In the genomic region with DNA sequence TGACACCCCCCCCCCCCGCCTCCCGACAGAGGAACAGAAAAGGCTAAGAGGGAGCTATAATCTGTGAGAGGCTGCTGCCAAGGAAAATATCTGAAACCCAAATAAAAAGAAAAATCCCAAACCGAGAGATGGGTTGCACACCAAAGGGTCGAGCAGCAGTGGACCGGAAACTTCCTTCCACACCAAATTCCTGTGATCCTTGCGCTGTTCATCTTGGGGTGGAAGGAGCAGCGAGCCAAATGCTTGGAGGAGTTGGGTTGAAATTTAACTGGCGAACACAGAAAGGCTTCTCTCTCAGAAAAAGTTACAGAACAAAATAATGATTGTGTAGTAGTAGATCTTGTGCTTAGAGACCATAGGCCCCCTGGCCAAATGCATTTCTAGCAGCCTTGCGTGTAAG, we compare ENCODE assay signal across 18 mouse cellular contexts. TPM values are rescaled to one million over a fixed set of nuclear protein-coding genes. Genes with fewer than 3 reads are reported as not detected.
A peak's percentile ranks its signal among the peaks of the same experiment; 100 is the strongest.
DNase-seq lines count a peak whose midpoint lies in the region; ATAC-seq and TF ChIP-seq lines count a peak whose summit lies in the region.
"Had no signal": no experiment of that assay in that cellular context is flagged by ENCODE, and none has a peak within 500 bp of the region (broad histone marks: within the 10 kb centered on the region; RNA-seq: fewer than 3 reads in every experiment).

No protein-coding gene starts in this region.

- H3K27ac ChIP-seq in lung, embryonic 16.5 days (ENCODE audit: low read length) = no peak overlapping the region
- no peak overlapping the region for H3K27ac ChIP-seq in lung, postnatal 0 days (ENCODE audit: low read length)
- H3K27ac ChIP-seq in kidney, embryonic 15.5 days = peak overlapping the region; percentile 84
- H3K27ac ChIP-seq in limb, embryonic 14.5 days (replicated peaks; ENCODE audit: low read depth, low read length) = peak overlapping the region; percentile 1

- TF ChIP-seq CTCF in lung, postnatal 0 days (IDR thresholded peaks at IDR 0.05) = no peak

- TF ChIP-seq EP300 in lung, postnatal 0 days (IDR thresholded peaks at IDR 0.05) = no peak

- no peaks in the 10 kb centered on the region for H3K27me3 ChIP-seq in lung, embryonic 16.5 days (ENCODE audit: control insufficient read depth, insufficient read depth, low read depth, low read length)
- H3K27me3 ChIP-seq in lung, postnatal 0 days (replicated peaks; ENCODE audit: insufficient read depth, low read length) = no peaks in the 10 kb centered on the region
- no peaks in the 10 kb centered on the region for H3K27me3 ChIP-seq in kidney, embryonic 15.5 days
- no peaks in the 10 kb centered on the region for H3K27me3 ChIP-seq in limb, embryonic 14.5 days (ENCODE audit: control insufficient read depth, insufficient read depth, low read length)

- DNase-seq in lung, postnatal 0 days (ENCODE audit: low spot score) = no peak
- peak; percentile 48 for DNase-seq in kidney, adult 18-20 months
- peak; percentile 34 for DNase-seq in limb, embryonic 14.5 days (ENCODE audit: low spot score)
- DNase-seq in adrenal gland, postnatal 4 days (ENCODE audit: low spot score in 2 of 2) = no peak
- no peak for DNase-seq in cerebellum, adult 11-12 months
- DNase-seq: adrenal gland, adult 8-10 months; gastrocnemius, postnatal 14 days; heart, postnatal 4 days; liver, postnatal 0 days had no signal

- H3K9ac ChIP-seq in lung, embryonic 16.5 days (ENCODE audit: low read length) = no peak overlapping the region
- H3K9ac ChIP-seq in lung, postnatal 0 days (replicated peaks; ENCODE audit: low read depth) = no peak overlapping the region
- H3K9ac ChIP-seq in kidney, embryonic 15.5 days = no peak overlapping the region
- no peak overlapping the region for H3K9ac ChIP-seq in limb, embryonic 14.5 days (ENCODE audit: low read depth, low read length, severe bottlenecking)
- H3K9ac ChIP-seq: liver, postnatal 0 days had no signal

- H3K9me3 ChIP-seq in lung, embryonic 16.5 days (ENCODE audit: control insufficient read depth, low read length) = no peaks in the 10 kb centered on the region
- H3K9me3 ChIP-seq in lung, postnatal 0 days (ENCODE audit: low read length) = no peaks in the 10 kb centered on the region
- H3K9me3 ChIP-seq in kidney, embryonic 15.5 days (replicated peaks) = no peaks in the 10 kb centered on the region
- H3K9me3 ChIP-seq in limb, embryonic 14.5 days (ENCODE audit: control insufficient read depth, low read length) = no peaks in the 10 kb centered on the region

- no peak for TF ChIP-seq POLR2A in limb, embryonic 14.5 days (IDR thresholded peaks at IDR 0.05; ENCODE audit: borderline replicate concordance, extremely low read depth, insufficient read depth, insufficient read length)

- 0 out of 2 replicates have a peak overlapping the region, but pooled peaks have one; percentile 16 for H3K4me2 ChIP-seq in lung, embryonic 16.5 days (ENCODE audit: low read depth, low read length)
- no peak overlapping the region for H3K4me2 ChIP-seq in lung, postnatal 0 days (replicated peaks; ENCODE audit: low read depth, low read length)
- peak overlapping the region; percentile 29 for H3K4me2 ChIP-seq in kidney, embryonic 15.5 days
- H3K4me2 ChIP-seq in limb, embryonic 14.5 days (replicated peaks; ENCODE audit: low read depth, low read length, severe bottlenecking) = no peak overlapping the region

- no peak for ATAC-seq in lung, embryonic 16.5 days (ENCODE audit: low read depth)
- ATAC-seq in lung, postnatal 0 days = no peak
- ATAC-seq in kidney, embryonic 15.5 days (replicated peaks; ENCODE audit: low FRiP score) = no peak
- ATAC-seq in limb, embryonic 14.5 days (ENCODE audit: low FRiP score, low read depth) = no peak
- ATAC-seq: intestine, embryonic 16.5 days had no signal

- H3K4me1 ChIP-seq in lung, embryonic 16.5 days (replicated peaks; ENCODE audit: control insufficient read depth, insufficient read depth, low read length) = peaks cover 12% of the 10 kb centered on the region
- H3K4me1 ChIP-seq in lung, postnatal 0 days (ENCODE audit: insufficient read depth, low read depth, low read length) = no peaks in the 10 kb centered on the region
- H3K4me1 ChIP-seq in kidney, embryonic 15.5 days = peaks cover 63% of the 10 kb centered on the region
- H3K4me1 ChIP-seq in limb, embryonic 14.5 days (ENCODE audit: control insufficient read depth, insufficient read depth, low read length) = peaks cover 44% of the 10 kb centered on the region

- no peak overlapping the region for H3K4me3 ChIP-seq in lung, embryonic 16.5 days (ENCODE audit: low read length)
- no peak overlapping the region for H3K4me3 ChIP-seq in lung, postnatal 0 days (ENCODE audit: low read depth, low read length)
- H3K4me3 ChIP-seq in kidney, embryonic 15.5 days (replicated peaks) = no peak overlapping the region
- H3K4me3 ChIP-seq in limb, embryonic 14.5 days (replicated peaks; ENCODE audit: low read length) = no peak overlapping the region

- H3K36me3 ChIP-seq in lung, embryonic 16.5 days (ENCODE audit: control insufficient read depth, insufficient read depth, low read length) = no peaks in the 10 kb centered on the region
- H3K36me3 ChIP-seq in lung, postnatal 0 days (ENCODE audit: insufficient read depth, low read length) = no peaks in the 10 kb centered on the region
- no peaks in the 10 kb centered on the region for H3K36me3 ChIP-seq in kidney, embryonic 15.5 days
- no peaks in the 10 kb centered on the region for H3K36me3 ChIP-seq in limb, embryonic 14.5 days (ENCODE audit: control insufficient read depth, insufficient read depth, low read length)

- WGBS in lung, embryonic 16.5 days = 44% methylated on average over 9 of the region's 9 CpGs
- 52% methylated on average over 9 of the region's 9 CpGs for WGBS in lung, postnatal 0 days
- 32% methylated on average over 9 of the region's 9 CpGs for WGBS in kidney, embryonic 15.5 days
- WGBS in limb, embryonic 14.5 days = 54% methylated on average over 9 of the region's 9 CpGs

RNA-seq across cellular contexts. Expression of gene Gm11077, which starts 51.1 kb away (rescaled TPM):
- polyA plus RNA-seq in lung, embryonic 16.5 days (2015; fragmentation: Nextera tagmentation; extraction: Ambion mirVana) = not detected in 2 replicates
- polyA plus RNA-seq in lung, postnatal 0 days (2015; fragmentation: Nextera tagmentation; extraction: Ambion mirVana) = not detected in 2 replicates
- polyA plus RNA-seq in kidney, embryonic 15.5 days (2015; fragmentation: Nextera tagmentation; extraction: Ambion mirVana) = not detected in 2 replicates
- polyA plus RNA-seq in limb, embryonic 14.5 days (2012; rRNA removed) = not detected in 2 replicates
- not detected in 2 replicates for polyA plus RNA-seq in limb, embryonic 14.5 days (2014; fragmentation: Nextera tagmentation; extraction: Ambion mirVana)
- not detected for total RNA-seq in adrenal gland, postnatal 4 days (2021)
- total RNA-seq: adrenal gland, adult 8-10 months; gastrocnemius, postnatal 14 days; heart, postnatal 4 days; layer of hippocampus, postnatal 36 days; MEL; monocyte, adult 5-6 weeks had no signal
- polyA plus RNA-seq: CD4-positive, CD25-positive, alpha-beta regulatory T cell, adult 4 months; intestine, embryonic 16.5 days; limb, embryonic 11.5 days; liver, postnatal 0 days; neural tube, embryonic 14.5 days had no signal

RNA-seq across cellular contexts. Expression of gene Aebp2, which starts 55.5 kb away (rescaled TPM):
- 9.9 and 10.8 TPM in 2 replicates for polyA plus RNA-seq in lung, embryonic 16.5 days (2015; fragmentation: Nextera tagmentation; extraction: Ambion mirVana)
- polyA plus RNA-seq in lung, postnatal 0 days (2015; fragmentation: Nextera tagmentation; extraction: Ambion mirVana) = 7.6 and 9.9 TPM in 2 replicates
- polyA plus RNA-seq in kidney, embryonic 15.5 days (2015; fragmentation: Nextera tagmentation; extraction: Ambion mirVana) = 11.4 and 11.7 TPM in 2 replicates
- 64.1 and 67.4 TPM in 2 replicates for polyA plus RNA-seq in limb, embryonic 14.5 days (2012; rRNA removed)
- polyA plus RNA-seq in limb, embryonic 14.5 days (2014; fragmentation: Nextera tagmentation; extraction: Ambion mirVana) = 23.3 and 29.8 TPM in 2 replicates
- 10 to 100 TPM; 63.1 TPM for total RNA-seq in adrenal gland, postnatal 4 days (2021)

Comparison
In these comparisons a context has a peak if more than half of its experiments do, and no peak if none do; other contexts are left out.
1. H3K4me2 ChIP-seq: peak in lung, embryonic 16.5 days (single experiment) and kidney, embryonic 15.5 days (single experiment); none in lung, postnatal 0 days (single experiment) and limb, embryonic 14.5 days (single experiment).
2. H3K27ac ChIP-seq: peak in kidney, embryonic 15.5 days (single experiment) and limb, embryonic 14.5 days (single experiment); none in lung, embryonic 16.5 days (single experiment) and lung, postnatal 0 days (single experiment).
3. DNase-seq: peak in kidney, adult 18-20 months (single experiment) and limb, embryonic 14.5 days (single experiment); none in lung, postnatal 0 days (single experiment), adrenal gland, postnatal 4 days (0 of 2) and cerebellum, adult 11-12 months (single experiment).